Mouse (Mus musculus) heart, adult 2 months (tissue): ENCODE data around the gene Asic5. TPM values are rescaled to one million over a fixed set of nuclear protein-coding genes. Genes with fewer than 3 reads are reported as not detected.

Source experiments
- DNase-seq, 2 experiments: peaks; one replicate each; pipeline ENCODE4 v3.0.0; 2021
- H3K27ac ChIP-seq: fragments of 200-600 bp; 2 replicates; pipeline ENCODE4 v1.8.1; 2022
- H3K27me3 ChIP-seq: fragments of 200-500 bp; 2 replicates; pipeline ENCODE4 v1.6.1; 2012; ENCODE audit warnings: mild to moderate bottlenecking, low read length, inconsistent platforms, mixed read lengths; ENCODE audit not compliant: control insufficient read depth, insufficient read depth
- H3K36me3 ChIP-seq: fragments of 200-500 bp; 2 replicates; pipeline ENCODE4 v1.6.1; 2012; ENCODE audit warnings: low read length, inconsistent platforms; ENCODE audit not compliant: control insufficient read depth, insufficient read depth
- H3K4me1 ChIP-seq: fragments of 200-500 bp; 2 replicates; pipeline ENCODE4 v1.6.1; 2011; ENCODE audit warnings: low read length; ENCODE audit not compliant: control insufficient read depth, insufficient read depth
- H3K4me3 ChIP-seq: fragments of 200-600 bp; 2 replicates; pipeline ENCODE4 v1.8.1; 2022
- H3K79me2 ChIP-seq: fragments of 200-500 bp; replicated peaks from 2 replicates; pipeline ENCODE4 v1.6.1; 2012; ENCODE audit warnings: mild to moderate bottlenecking, inconsistent platforms, low read length, moderate library complexity, mixed read lengths; ENCODE audit not compliant: control insufficient read depth, insufficient read depth
- H3K9ac ChIP-seq: fragments of 200-500 bp; 2 replicates; pipeline ENCODE4 v1.6.1; 2012; ENCODE audit warnings: low read depth, mild to moderate bottlenecking, control low read depth, inconsistent platforms, low read length, mixed read lengths
- CTCF ChIP-seq: fragments of 200-600 bp; IDR thresholded peaks from 2 replicates; pipeline ENCODE4 v1.8.1; 2022; ENCODE audit warnings: antibody characterized with exemption, mild to moderate bottlenecking, moderate library complexity
- EP300 ChIP-seq: fragments of 200-500 bp; IDR thresholded peaks from 2 replicates; pipeline ENCODE4 v1.6.1; 2011; ENCODE audit warnings: low read depth, low read length, control low read depth; ENCODE audit not compliant: insufficient read depth
- POLR2A ChIP-seq: fragments of 200-500 bp; IDR thresholded peaks from 2 replicates; pipeline ENCODE4 v1.6.1; 2011; ENCODE audit warnings: mild to moderate bottlenecking, low read depth, low read length, control low read depth; ENCODE audit not compliant: insufficient read depth
- WGBS: fragments of 180-500 bp; shearing (Covaris S2); methylation state at CpG from one replicate; pipeline ENCODE4 v1.1.7; 2018; 5-methylcytosine and 5-hydroxymethylcytosine counted together
- intact Hi-C: fragments of 180-260 bp; cut with DNase I; formaldehyde crosslinking; loops from one replicate; pipeline ENCODE4 v1.15.1; 2025
- polyA plus RNA-seq: library from polyadenylated mRNA; depleted of rRNA; stranded (reverse); fragments of >200 nt; gene quantifications from 2 replicates; pipeline ENCODE4 v1.2.3, GENCODE M21; 2012; rRNA removed
- total RNA-seq, 2 experiments: library from RNA; stranded (reverse); gene quantifications; 2 replicates each; pipeline ENCODE4 v1.2.3; 2021

Asic5 gene
- total and polyA plus RNA-seq, 3 experiments, result not detected

- Histone ChIP-seq H3K27me3 (no peaks in the 10 kb centered on the region), H3K27ac (no peak overlapping the region), H3K9ac (no peak overlapping the region), H3K79me2 (no peaks in the 10 kb centered on the region), H3K4me1 (no peaks in the 10 kb centered on the region), H3K4me3 (no peak overlapping the region), H3K36me3 (no peaks in the 10 kb centered on the region)
- no peak for DNase-seq
- intact Hi-C loops, result no loop called here
- TF ChIP-seq CTCF (no peak), POLR2A (no peak), EP300 (no peak)
Measured at GRCm38 (mm10) chr3:82051468-82051867, 69.4 kb downstream of the Asic5 start.

GRCm38 (mm10) chr3:82052029-82052428, 69.9 kb downstream of the Asic5 start:
- Histone ChIP-seq H3K27ac (no peak overlapping the region), H3K9ac (no peak overlapping the region), H3K4me3 (no peak overlapping the region), H3K36me3 (no peaks in the 10 kb centered on the region), H3K4me1 (no peaks in the 10 kb centered on the region), H3K27me3 (no peaks in the 10 kb centered on the region), H3K79me2 (no peaks in the 10 kb centered on the region)
- 75% methylated on average over 2 of the region's 2 CpGs for WGBS
- DNase-seq, result no peak
- TF ChIP-seq POLR2A (no peak), EP300 (no peak), CTCF (no peak)
- intact Hi-C loops, result no loop called here

- Histone ChIP-seq H3K36me3 (no peaks in the 10 kb centered on the region; the same call in 1 of the 2 replicates), H3K4me3 (no peak overlapping the region), H3K79me2 (no peaks in the 10 kb centered on the region), H3K27ac (no peak overlapping the region), H3K27me3 (no peaks in the 10 kb centered on the region), H3K4me1 (no peaks in the 10 kb centered on the region), H3K9ac (no peak overlapping the region)
- intact Hi-C loops, result no loop called here
- 48% methylated on average over 5 of the region's 5 CpGs for WGBS
- no peak for TF ChIP-seq CTCF
- TF ChIP-seq POLR2A, result no peak
- no peak for TF ChIP-seq EP300
- no peak for DNase-seq
Measured at GRCm38 (mm10) chr3:82054283-82054974, 72.3 kb downstream of the Asic5 start.

- TF ChIP-seq CTCF (no peak), EP300 (no peak), POLR2A (no peak)
- H3K4me1 ChIP-seq, result peaks cover 2% of the 10 kb centered on the region; the same call in 1 of the 2 replicates
- 14% methylated on average over 5 of the region's 5 CpGs for WGBS
- H3K9ac ChIP-seq, result no peak overlapping the region
- H3K36me3 ChIP-seq, result no peaks in the 10 kb centered on the region; the same call in 1 of the 2 replicates
- no peak overlapping the region for H3K4me3 ChIP-seq
- no peaks in the 10 kb centered on the region for H3K27me3 ChIP-seq
- no peak for DNase-seq
- no peak overlapping the region for H3K27ac ChIP-seq
- H3K79me2 ChIP-seq, result no peaks in the 10 kb centered on the region
- intact Hi-C loops, result no loop called here
Measured at GRCm38 (mm10) chr3:82057201-82057600, 75.1 kb downstream of the Asic5 start.

GRCm38 (mm10) chr3:82061402-82062180, 79.5 kb downstream of the Asic5 start:
- no peaks in the 10 kb centered on the region; the same call in 1 of the 2 replicates for H3K36me3 ChIP-seq
- 26% methylated on average over 9 of the region's 9 CpGs for WGBS
- no peaks in the 10 kb centered on the region for H3K27me3 ChIP-seq
- no peak overlapping the region for H3K4me3 ChIP-seq
- TF ChIP-seq POLR2A, result no peak
- peak; percentile 19; the same call in 1 of the 2 replicates for TF ChIP-seq CTCF
- no peaks in the 10 kb centered on the region for H3K79me2 ChIP-seq
- DNase-seq, result no peak
- peaks cover 2% of the 10 kb centered on the region; the same call in 1 of the 2 replicates for H3K4me1 ChIP-seq
- intact Hi-C loops, result no loop called here
- peak overlapping the region; percentile 6; the same call in 1 of the 2 replicates for H3K27ac ChIP-seq
- no peak overlapping the region for H3K9ac ChIP-seq

- H3K9ac ChIP-seq, result no peak overlapping the region
- no peaks in the 10 kb centered on the region for H3K36me3 ChIP-seq
- no peaks in the 10 kb centered on the region for H3K4me1 ChIP-seq
- H3K27me3 ChIP-seq, result no peaks in the 10 kb centered on the region
- 59% methylated on average over 5 of the region's 5 CpGs for WGBS
- intact Hi-C loops, result no loop called here
- DNase-seq, result no peak
- H3K79me2 ChIP-seq, result no peaks in the 10 kb centered on the region
- H3K27ac ChIP-seq, result no peak overlapping the region
- no peak overlapping the region for H3K4me3 ChIP-seq
- TF ChIP-seq CTCF (no peak), POLR2A (no peak), EP300 (no peak)
Measured at GRCm38 (mm10) chr3:82067830-82068229, 85.7 kb downstream of the Asic5 start.

Other genes starting within 250 kb of the Asic5 start
- 1 to 10 TPM; 8.0 to 8.6 TPM for gene Ctso, start 49.7 kb upstream of the Asic5 start, total RNA-seq
- gene Ctso, start 49.7 kb upstream of the Asic5 start, polyA plus RNA-seq, result 7.3 and 12.4 TPM in 2 replicates
- not detected for gene Tdo2, start 6.1 kb upstream of the Asic5 start, total RNA-seq
- 0.32 TPM in 1 of 2 replicates, not detected in the other for gene Tdo2, start 6.1 kb upstream of the Asic5 start, polyA plus RNA-seq
- gene Gucy1b1, start 92.4 kb downstream of the Asic5 start, total RNA-seq, result 10 to 100 TPM; 14.7 to 15.1 TPM
- gene Gucy1b1, start 92.4 kb downstream of the Asic5 start, polyA plus RNA-seq, result 9.4 and 18.6 TPM in 2 replicates
- 10 to 100 TPM; 17.7 to 20.6 TPM for gene Gucy1a1, start 163.5 kb downstream of the Asic5 start, total RNA-seq
- gene Gucy1a1, start 163.5 kb downstream of the Asic5 start, polyA plus RNA-seq, result 12.0 and 22.7 TPM in 2 replicates